Mouse (Mus musculus) mouse embryonic stem cell (cell line): ENCODE data around the gene Wdr35.
"Not testable (repeated sequence)": the region's sequence is repeated elsewhere in the genome, so short reads cannot be mapped to it uniquely, and the experiment has no call there.

Experiments used
- in situ Hi-C, 2 experiments: fragments of 300-500 bp; cut with MboI; formaldehyde crosslinking; loops; 1 replicate in 1 of 2; 3 replicates in 1 of 2; pipeline ENCODE4 v1.14.3; 2019 to 2020; ENCODE audit warnings: low sequenced_read_pairs in 2 of 2, low pct_unique_long_range_greater_than_20kb in 1 of 2, mixed read lengths in 1 of 2; ENCODE audit not compliant: unreplicated experiment in 1 of 2

The Wdr35 gene

GRCm38 (mm10) chr12:8973820-8974465 lies at the start of gene Wdr35:
Gene Wdr35, plus strand, starts transcription at chr12:8973892.
- in situ Hi-C loops, result no loop called here

GRCm38 (mm10) chr12:8927652-8928051 lies 46.0 kb upstream of the Wdr35 start:
- in situ Hi-C loops, result no loop called here

DNA sequence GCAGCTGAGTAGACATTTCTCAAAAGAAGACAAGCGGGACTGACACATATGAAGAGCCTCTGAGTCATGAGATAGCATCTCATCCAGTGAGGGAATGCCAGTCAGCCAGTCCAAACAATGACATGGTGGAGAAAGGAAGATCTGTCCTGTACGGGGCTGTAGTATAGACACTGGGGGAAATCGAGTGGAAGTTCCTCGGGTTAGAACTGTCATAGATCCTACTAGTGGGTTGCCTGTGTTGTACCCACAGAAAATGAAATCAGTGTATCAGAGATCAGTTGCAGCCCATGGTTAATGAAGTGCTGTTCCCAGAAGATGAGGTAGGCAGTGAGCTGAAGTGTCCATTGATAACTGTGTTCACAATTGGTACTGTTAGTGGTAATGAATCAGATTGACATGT lies 44.9 kb upstream of the Wdr35 start:
- in situ Hi-C loops, result no loop called here

- in situ Hi-C loops, result no loop called here
These were observed 42.6 kb upstream of the Wdr35 start for GRCm38 (mm10) chr12:8931083-8931482.

DNA sequence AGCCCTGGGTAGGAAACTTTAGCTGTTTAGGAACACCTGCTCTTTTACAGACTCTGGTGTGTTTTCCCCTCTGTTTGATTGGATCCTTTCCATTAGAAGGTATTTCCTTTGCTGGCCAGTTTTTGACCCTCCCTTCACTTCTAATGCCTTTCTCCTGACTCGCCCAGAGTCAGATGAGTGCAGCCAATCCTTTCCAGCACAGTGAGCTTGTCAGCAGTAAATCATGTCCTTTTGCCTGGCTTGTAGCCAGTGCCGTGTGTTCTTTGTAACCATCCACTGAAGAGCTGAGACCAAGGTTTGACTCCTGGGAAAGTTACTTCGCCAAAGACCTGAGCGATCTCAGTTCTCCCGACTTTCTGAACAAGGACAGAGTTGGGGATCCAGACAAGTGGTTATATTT lies 38.3 kb upstream of the Wdr35 start:
- in situ Hi-C loops, result no loop called here

DNA sequence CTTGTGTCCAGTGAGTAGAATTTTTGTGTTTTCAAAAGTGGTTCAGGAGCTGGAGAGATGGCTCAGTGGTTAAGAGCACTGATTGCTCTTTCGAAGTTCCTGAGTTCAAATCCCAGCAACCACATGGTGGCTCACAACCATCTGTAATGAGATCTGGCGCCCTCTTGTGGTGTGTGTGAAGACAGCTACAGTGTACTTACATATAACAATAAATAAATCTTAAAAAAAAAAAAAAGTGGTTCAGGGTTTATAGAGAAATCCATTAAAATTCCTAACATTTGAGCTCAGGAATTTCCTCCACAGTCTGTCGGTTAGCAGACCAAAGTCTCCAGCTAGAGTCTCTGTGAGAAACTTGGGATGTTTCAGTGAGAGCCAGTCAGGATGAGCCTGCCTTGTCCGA lies 37.5 kb upstream of the Wdr35 start:
- in situ Hi-C loops, result not testable (repeated sequence)

DNA sequence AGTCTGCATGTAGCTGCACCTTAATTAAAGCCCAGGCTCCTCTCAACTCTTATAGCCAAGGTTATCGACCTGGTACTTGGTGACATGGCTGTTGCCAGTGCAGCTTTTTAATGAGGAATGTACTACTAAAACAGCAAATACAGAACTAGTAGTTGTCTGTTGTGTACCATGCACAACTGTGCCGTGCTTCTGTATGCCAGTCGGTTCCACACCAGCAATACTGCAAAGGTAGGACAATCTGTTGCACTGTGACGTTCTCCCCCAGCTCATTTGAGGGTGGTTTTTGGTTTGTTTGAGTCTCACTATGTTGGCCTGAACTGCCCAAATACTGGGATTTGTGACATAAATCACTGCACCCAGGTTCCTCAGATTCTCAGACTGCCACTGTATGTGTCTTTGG lies 34.2 kb upstream of the Wdr35 start:
- in situ Hi-C loops, result no loop called here

DNA sequence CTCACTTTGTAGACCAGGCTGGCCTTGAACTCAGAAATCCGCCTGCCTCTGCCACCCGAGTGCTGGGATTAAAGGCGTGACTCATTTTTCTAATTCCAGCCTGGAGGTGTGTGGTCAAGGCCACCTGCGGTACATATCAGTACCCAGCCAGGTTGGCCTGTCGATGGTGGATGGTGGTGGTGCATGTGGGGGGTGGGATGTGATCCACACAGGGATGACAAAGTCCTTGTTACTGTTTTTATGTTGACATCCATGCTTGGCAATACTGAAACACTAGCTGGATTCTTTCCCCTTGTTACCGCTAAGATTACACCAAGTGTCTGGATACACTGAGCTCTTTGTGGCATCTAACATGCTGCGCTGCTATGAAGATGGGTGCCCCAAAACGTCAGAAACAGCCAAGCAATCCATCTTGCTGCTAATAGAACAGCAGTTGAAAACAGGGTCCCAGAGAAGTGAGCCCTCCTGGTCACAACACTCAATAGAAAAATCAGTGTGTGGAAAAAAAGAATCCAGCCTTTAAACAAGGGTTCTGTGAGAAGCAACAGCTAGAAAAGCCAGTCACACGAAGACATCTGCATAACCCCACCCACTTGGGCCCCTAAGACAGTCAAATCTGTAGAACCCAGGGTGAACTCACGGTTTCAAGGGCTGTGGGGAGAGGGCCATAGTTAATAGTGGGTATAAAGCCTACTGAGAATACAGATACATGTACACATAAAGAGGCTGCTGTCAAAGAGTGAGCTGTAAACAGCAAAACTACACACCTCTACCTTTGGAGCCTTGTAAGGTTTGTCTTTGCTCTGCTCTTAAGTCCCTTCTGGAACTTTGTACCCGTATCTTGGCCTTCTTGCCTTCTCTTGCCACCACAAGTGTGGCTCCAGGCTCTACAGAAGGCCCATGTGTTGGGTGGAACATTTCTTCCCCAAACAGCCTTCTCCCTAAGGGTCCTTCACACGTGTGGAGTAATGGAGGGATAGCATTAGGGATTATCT lies 33.4 kb upstream of the Wdr35 start:
- in situ Hi-C loops, result no loop called here

GRCm38 (mm10) chr12:8941131-8941615 lies 32.5 kb upstream of the Wdr35 start:
- in situ Hi-C loops, result no loop called here

DNA sequence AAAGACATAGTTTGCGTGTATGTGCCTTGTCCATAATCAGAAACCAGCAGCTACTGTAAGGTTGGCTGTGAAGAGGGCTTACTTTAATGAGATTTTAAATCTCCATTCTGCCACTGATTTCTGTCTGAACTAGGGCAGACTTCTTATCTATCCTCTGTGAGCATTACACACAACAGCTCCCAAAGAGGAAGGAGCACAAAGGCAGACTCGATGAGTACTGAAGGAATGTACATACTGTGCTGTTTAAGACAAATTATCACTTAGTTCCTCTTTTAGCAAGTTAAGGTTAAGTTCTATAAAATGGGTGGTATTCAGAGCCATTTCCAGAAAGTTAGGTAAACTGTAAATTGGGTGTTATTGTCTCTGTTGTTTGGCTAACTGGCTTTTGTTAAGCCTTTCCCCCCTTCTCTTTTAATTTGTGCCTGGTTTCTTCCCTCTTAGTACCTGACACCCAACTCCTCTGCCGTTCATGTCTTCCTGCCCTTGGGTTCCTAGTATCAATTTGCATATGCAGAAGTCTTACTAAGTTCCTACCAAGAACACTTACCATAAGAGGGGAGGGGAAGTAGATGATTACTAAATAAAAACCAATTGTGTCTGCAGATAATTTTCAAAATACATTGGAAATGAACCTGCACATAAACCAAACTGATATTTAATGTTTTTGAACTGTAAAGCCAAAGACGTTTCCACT lies 31.8 kb upstream of the Wdr35 start:
- in situ Hi-C loops, result no loop called here

DNA sequence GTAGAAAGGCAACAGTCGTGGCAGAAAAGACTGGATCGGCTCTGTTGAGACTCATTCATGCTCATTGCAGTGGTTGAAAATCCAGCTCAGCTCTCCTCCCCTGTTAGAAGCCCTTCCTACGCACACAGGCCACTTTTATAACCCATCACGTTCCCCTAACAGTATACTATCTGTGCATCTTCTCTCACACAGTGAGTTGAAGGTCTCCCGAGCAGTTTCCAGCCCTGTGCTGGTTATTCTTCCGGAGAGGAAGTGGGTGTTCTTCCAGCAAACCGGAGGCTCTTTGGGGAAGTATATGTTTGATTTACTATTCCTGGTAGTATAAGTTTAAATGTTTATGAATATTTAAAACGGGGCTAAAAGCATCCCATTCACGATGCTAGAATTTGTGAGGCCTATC lies 26.5 kb upstream of the Wdr35 start:
- in situ Hi-C loops, result no loop called here

GRCm38 (mm10) chr12:8947714-8948464 lies 25.8 kb upstream of the Wdr35 start, which contains the start of gene Matn3:
Gene Matn3, plus strand, starts transcription at chr12:8947929.
- in situ Hi-C loops, result no loop called here

DNA sequence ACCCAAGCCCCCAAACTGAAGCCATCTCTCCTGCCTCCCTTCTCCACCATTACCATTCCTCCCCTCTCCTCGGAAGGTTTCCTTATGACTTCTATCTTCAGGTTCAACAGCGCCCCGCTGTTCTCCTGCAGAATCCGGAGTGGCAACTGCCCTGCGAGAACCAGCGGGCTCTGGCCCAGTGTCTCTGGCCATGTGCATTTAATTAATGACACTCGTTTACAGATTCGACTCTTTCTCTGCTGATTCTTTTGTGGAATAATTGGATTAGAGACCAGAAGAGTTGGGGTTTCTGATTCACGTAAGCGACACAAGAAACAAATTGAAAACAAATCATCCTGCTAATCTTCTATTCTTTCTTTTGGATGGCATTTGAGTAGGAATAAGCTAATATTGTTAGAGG lies 20.6 kb upstream of the Wdr35 start:
- in situ Hi-C loops, result no loop called here

- in situ Hi-C loops, result no loop called here
These were observed 19.5 kb upstream of the Wdr35 start for GRCm38 (mm10) chr12:8954161-8954561.

DNA sequence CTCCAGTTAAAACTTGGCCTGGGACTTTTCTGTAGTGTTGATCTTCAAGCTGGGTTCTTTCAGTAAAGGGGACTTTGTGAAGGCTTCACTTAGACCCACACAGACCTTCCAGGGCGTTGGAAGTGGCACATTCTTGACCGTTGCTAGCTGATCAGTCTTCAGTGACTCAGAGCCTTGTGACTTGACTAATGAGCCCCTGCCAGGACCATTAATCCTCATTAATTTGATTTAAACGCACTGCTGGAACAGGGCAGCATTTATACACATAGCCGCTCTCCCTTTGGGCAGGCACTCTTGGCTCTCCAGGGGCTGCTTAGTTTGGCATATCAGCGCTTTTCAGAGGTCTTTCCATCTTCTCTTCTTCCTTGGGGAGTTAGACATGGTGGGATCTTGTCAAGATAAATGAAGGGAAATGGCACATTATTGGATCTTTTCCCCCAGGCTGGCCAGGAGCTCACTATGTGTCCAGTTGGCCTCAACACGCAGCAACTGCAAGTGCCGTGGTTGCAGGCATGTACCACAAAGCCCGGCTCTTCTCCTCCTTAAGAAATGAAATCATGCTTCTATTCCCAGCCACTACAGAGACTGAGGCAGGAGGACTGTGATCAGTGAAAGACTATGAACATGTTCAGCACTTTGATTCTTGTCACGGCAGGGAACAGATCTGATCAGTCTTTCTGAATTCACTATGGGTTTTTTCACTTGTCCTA lies 11.9 kb upstream of the Wdr35 start:
- in situ Hi-C loops, result no loop called here

GRCm38 (mm10) chr12:8969828-8970227 lies 3.9 kb upstream of the Wdr35 start:
- in situ Hi-C loops, result no loop called here

DNA sequence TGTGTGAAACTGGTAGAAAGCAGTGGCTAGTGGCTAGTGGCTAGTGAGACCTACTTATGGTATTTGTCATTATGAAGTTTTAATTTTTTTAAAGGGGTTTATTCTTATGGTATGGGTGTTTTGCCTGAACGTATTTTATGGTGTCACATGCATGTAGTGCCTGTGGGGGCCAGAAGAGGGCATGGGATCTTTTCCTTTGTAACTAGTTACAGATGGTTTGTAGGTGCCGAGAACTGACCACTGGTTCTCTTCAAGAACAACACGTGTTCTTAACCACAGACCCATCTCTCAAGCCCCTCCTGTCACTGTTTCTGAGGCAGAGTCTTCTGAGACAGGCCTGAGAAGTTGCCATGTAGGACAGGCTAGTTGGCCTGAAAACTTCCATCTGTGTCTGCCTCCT lies 1.4 kb downstream of the Wdr35 start:
- in situ Hi-C loops, result no loop called here

DNA sequence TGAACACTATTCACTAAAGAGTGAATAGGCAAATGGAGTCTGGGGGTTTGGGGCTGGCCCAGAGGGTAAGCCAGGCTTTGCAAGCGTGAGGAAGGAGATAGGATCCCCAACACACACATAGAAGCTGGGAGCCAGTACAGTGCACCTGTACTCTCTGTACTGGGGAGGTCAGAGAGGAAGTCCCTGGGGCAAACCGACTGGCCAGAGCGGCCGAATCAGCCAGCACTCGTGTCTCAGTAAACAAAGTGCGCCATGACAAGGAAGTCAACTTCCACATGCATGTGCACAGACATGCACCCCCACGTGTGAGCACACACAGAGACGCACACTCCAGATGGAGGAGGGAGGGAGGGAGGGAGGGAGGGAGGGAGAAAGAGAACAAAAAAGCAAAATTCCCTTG lies 19.5 kb downstream of the Wdr35 start:
- in situ Hi-C loops, result no loop called here
